Mouse (Mus musculus) heart, embryonic 14.5 days (tissue): ENCODE results near the gene Hmg20b. TPM values are rescaled to one million over a fixed set of nuclear protein-coding genes. Genes with fewer than 3 reads are reported as not detected.

Source experiments
- ATAC-seq: fragments of 200-750 bp; cut with Nextera tagmentation; 2 replicates; pipeline ENCODE4 v1.8.0; 2017; ENCODE audit warnings: low read depth, moderate TSS enrichment; ENCODE audit not compliant: insufficient number of reproducible peaks, insufficient read depth, low FRiP score
- H3K27ac ChIP-seq, 2 experiments: fragments of 200-500 bp in 1 of 2; fragments of 300-500 bp in 1 of 2; sonication (generic) in 1 of 2; replicated peaks in 1 of 2; 2 replicates each; pipeline ENCODE4 v1.5.1; 2012 to 2014; ENCODE audit warnings: low read depth in 2 of 2, low read length in 2 of 2, control low read depth in 1 of 2, mild to moderate bottlenecking in 1 of 2, mixed read lengths in 1 of 2; ENCODE audit not compliant: control insufficient read depth in 1 of 2, insufficient read depth in 1 of 2
- H3K27me3 ChIP-seq: fragments of 300-500 bp; sonication (generic); 2 replicates; pipeline ENCODE4 v1.6.1; 2014; ENCODE audit warnings: mild to moderate bottlenecking, low read length, control low read depth; ENCODE audit not compliant: control insufficient read depth, insufficient read depth
- H3K36me3 ChIP-seq: fragments of 300-500 bp; sonication (generic); 2 replicates; pipeline ENCODE4 v1.6.1; 2014; ENCODE audit warnings: mild to moderate bottlenecking, control low read depth, low read length, mixed read lengths; ENCODE audit not compliant: control insufficient read depth, insufficient read depth
- H3K4me1 ChIP-seq, 2 experiments: fragments of 200-500 bp in 1 of 2; fragments of 300-500 bp in 1 of 2; sonication (generic) in 1 of 2; 2 replicates each; pipeline ENCODE4 v1.6.1; 2012 to 2014; ENCODE audit warnings: low read length in 2 of 2, control low read depth in 1 of 2, mixed read lengths in 1 of 2; ENCODE audit not compliant: control insufficient read depth in 2 of 2, insufficient read depth in 2 of 2
- H3K4me2 ChIP-seq: fragments of 300-500 bp; sonication (generic); 2 replicates; pipeline ENCODE4 v1.6.1; 2014; ENCODE audit warnings: mild to moderate bottlenecking, low read length
- H3K4me3 ChIP-seq, 2 experiments: fragments of 200-500 bp in 1 of 2; fragments of 300-500 bp in 1 of 2; sonication (generic) in 1 of 2; 2 replicates each; pipeline ENCODE4 v1.5.1; 2012 to 2014; ENCODE audit warnings: low read length in 2 of 2, mild to moderate bottlenecking in 2 of 2, control low read depth in 1 of 2, low read depth in 1 of 2, moderate library complexity in 1 of 2; ENCODE audit not compliant: control insufficient read depth in 1 of 2, insufficient read depth in 1 of 2
- H3K9ac ChIP-seq: fragments of 300-500 bp; sonication (generic); 2 replicates; pipeline ENCODE4 v1.6.1; 2014; ENCODE audit warnings: mild to moderate bottlenecking, low read length
- H3K9me3 ChIP-seq: fragments of 300-500 bp; sonication (generic); 2 replicates; pipeline ENCODE4 v1.6.1; 2016; ENCODE audit warnings: low read length, control low read depth; ENCODE audit not compliant: control insufficient read depth
- WGBS: fragments of 180-500 bp; shearing (Covaris S2); extraction: QIAGEN DNeasy Blood & Tissue Kit; methylation state at CpG from one replicate; pipeline ENCODE4 v1.1.7; 2014; 5-methylcytosine and 5-hydroxymethylcytosine counted together
- polyA plus RNA-seq: library from polyadenylated mRNA; unstranded; fragments of >200 nt; fragmentation: Nextera tagmentation; extraction: Ambion mirVana; gene quantifications from 2 replicates; pipeline ENCODE4 v1.2.1, GENCODE M21; 2014

Gene Hmg20b
- polyA plus RNA-seq, 1 experiment from 2014 or later: 97.0 TPM

GRCm38 (mm10) chr10:81336558-81336957 lies 13.7 kb downstream of the Hmg20b start:
- Histone ChIP-seq H3K4me2 (no peak overlapping the region), H3K27ac (peak overlapping the region in 1 of 2 experiments; percentile 50; a peak in 2 of 4 replicates), H3K4me1 (peaks cover 10 to 14% of the 10 kb centered on the region in 2 experiments; a peak in 3 of 4 replicates), H3K27me3 (no peaks in the 10 kb centered on the region; the same call in 1 of the 2 replicates), H3K4me3 (no peak overlapping the region), H3K9me3 (no peaks in the 10 kb centered on the region), H3K36me3 (peaks cover 3% of the 10 kb centered on the region; the same call in 1 of the 2 replicates), H3K9ac (0 out of 2 replicates have a peak overlapping the region, but pooled peaks have one; percentile 41)
- ATAC-seq: no peak
- 87% methylated on average over 4 of the region's 4 CpGs for WGBS

GRCm38 (mm10) chr10:81335393-81336340 lies 14.6 kb downstream of the Hmg20b start:
- Histone ChIP-seq H3K4me2 (no peak overlapping the region), H3K36me3 (peaks cover 3% of the 10 kb centered on the region; the same call in 1 of the 2 replicates), H3K4me1 (peaks cover 14 to 16% of the 10 kb centered on the region in 2 experiments; a peak in 3 of 4 replicates), H3K27ac (peak overlapping the region; percentile 50 to 74), H3K4me3 (no peak overlapping the region), H3K27me3 (no peaks in the 10 kb centered on the region; the same call in 1 of the 2 replicates), H3K9ac (0 out of 2 replicates have a peak overlapping the region, but pooled peaks have one; percentile 41), H3K9me3 (no peaks in the 10 kb centered on the region)
- ATAC-seq: peak; percentile 7; the same call in 1 of the 2 replicates
- 44% methylated on average over 15 of the region's 19 CpGs for WGBS

DNA sequence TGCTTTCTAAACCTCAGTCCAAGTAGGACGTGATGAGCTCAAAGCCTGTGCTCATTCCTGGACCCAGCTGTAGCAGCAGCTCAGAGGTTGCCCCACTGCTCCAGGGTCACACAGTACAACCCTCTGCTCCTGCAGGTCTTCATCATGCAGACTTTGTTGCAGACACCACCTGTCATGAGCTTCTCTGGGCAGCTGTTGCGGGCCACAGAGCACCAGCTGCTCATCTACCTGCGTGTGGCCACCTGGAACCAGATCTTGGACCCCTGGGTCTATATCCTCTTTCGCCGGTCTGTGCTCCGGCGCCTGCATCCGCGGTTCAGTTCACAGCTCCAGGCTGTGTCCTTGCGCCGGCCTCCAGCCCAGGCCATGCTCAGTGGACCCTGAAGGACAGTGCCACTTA lies 16.0 kb downstream of the Hmg20b start:
- Histone ChIP-seq H3K9ac (no peak overlapping the region), H3K4me3 (no peak overlapping the region), H3K4me1 (peaks cover 26 to 28% of the 10 kb centered on the region in 2 experiments), H3K27me3 (no peaks in the 10 kb centered on the region; the same call in 1 of the 2 replicates), H3K9me3 (no peaks in the 10 kb centered on the region), H3K36me3 (peaks cover 3% of the 10 kb centered on the region; the same call in 1 of the 2 replicates), H3K4me2 (no peak overlapping the region), H3K27ac (no peak overlapping the region)
- WGBS: 78% methylated on average over 11 of the region's 11 CpGs
- ATAC-seq: no peak

GRCm38 (mm10) chr10:81332277-81332676 lies 18.0 kb downstream of the Hmg20b start:
- Histone ChIP-seq H3K4me1 (peaks cover 43 to 44% of the 10 kb centered on the region in 2 experiments), H3K4me2 (peak overlapping the region; percentile 35), H3K36me3 (peaks cover 4% of the 10 kb centered on the region), H3K27ac (no peak overlapping the region), H3K27me3 (no peaks in the 10 kb centered on the region), H3K4me3 (no peak overlapping the region), H3K9ac (peak overlapping the region; percentile 26; the same call in 1 of the 2 replicates), H3K9me3 (no peaks in the 10 kb centered on the region)
- 34% methylated on average over 29 of the region's 29 CpGs for WGBS
- no peak for ATAC-seq

DNA sequence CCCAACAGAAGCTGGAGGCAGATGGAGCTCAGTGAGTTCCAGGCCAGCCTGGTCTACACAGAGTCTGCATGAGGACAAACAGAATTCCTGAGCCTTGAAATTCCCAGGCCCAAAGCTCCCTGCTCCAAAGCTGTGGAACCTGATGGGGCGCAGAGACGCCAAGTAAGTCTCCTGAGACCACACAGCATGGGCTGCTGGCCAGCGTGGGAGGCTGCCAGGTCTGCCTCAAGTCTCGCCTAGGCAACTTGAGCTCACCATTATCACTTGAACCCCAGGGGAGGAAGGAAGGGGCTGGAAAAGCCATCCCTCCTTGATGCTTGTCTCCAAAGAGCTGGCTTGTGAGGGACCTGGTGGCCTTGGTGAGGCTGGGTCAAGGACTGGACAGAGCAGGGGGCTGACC lies 20.3 kb downstream of the Hmg20b start:
- Histone ChIP-seq H3K4me3 (peak overlapping the region; percentile 4 to 7; a peak in 2 of 4 replicates), H3K4me1 (peaks cover 37 to 40% of the 10 kb centered on the region in 2 experiments), H3K4me2 (peak overlapping the region; percentile 52), H3K27ac (peak overlapping the region; percentile 93 to 96), H3K9ac (peak overlapping the region; percentile 58; the same call in 1 of the 2 replicates), H3K36me3 (peaks cover 26% of the 10 kb centered on the region), H3K9me3 (no peaks in the 10 kb centered on the region), H3K27me3 (no peaks in the 10 kb centered on the region)
- no peak for ATAC-seq
- WGBS: 36% methylated on average over 4 of the region's 4 CpGs

DNA sequence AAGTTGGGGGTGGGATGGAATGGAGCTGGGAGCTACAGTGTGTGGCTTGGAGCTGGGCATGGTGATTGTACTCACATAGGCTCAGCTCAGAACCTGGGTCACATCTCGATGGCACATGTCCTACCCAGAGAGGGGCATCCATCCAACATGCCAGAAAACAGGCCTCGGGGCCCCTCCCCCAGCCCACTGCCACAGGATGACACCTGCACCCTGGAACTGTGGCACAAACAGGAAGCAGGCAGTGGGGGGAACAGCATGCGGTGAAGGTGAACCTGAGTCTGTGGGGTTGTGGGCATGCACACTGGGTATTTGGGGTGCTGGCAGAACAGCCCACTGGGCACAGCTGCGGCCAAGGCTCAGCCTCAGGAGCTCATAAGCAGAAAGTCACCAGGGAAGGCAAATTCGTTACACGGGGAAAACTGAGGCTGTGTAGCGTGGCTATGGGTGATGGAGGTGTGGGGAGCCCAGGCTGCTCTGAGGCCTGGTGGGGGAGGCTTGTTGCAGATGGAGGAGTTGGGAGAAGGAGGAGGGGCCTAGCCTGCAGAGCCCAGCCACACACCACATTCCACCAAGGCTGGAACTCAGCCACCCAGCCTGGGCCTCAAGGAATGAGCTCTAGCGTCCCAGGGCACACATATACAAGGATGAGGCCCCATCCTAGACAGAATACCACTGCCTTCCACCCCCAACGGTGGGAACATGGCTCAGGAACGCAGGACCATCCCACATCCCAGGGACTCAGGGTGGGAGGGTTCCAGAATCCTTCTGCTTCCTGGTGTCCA lies 20.9 kb downstream of the Hmg20b start:
- H3K9ac ChIP-seq: peak overlapping the region; percentile 58
- peak overlapping the region; percentile 52 for H3K4me2 ChIP-seq
- 40% methylated on average over 10 of the region's 10 CpGs for WGBS
- H3K4me1 ChIP-seq: peaks cover 37 to 40% of the 10 kb centered on the region in 2 experiments
- no peaks in the 10 kb centered on the region for H3K9me3 ChIP-seq
- H3K27ac ChIP-seq: peak overlapping the region; percentile 93 to 96
- peaks cover 33% of the 10 kb centered on the region for H3K36me3 ChIP-seq
- H3K4me3 ChIP-seq: peak overlapping the region; percentile 4 to 7; a peak in 3 of 4 replicates
- no peaks in the 10 kb centered on the region for H3K27me3 ChIP-seq
- ATAC-seq: peak; percentile 69

DNA sequence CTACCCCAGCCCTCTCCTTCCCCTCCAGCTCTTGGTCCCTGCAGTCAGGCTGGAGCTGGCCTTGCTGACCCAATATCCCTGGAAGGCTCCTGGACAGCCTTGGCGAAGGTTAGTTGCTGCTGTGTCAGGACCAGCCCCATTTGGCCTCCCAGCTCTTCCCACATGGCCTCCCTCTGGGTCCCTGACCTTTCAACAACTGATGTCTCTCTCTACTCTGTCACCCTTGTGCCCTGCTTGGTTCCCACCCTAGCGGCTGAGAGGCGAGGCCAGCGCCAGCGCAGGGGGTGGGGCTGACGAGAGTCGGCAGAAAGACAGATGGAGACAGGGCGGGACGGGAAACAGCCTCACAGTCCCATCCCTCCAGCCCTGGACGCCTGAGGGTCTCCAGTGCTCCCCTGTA lies 21.9 kb downstream of the Hmg20b start, which contains the start of gene Tbxa2r:
TSS of gene Tbxa2r (plus strand) at position 346 of the 400 bp plus-strand sequence.
- 1% methylated on average over 10 of the region's 10 CpGs for WGBS
- H3K36me3 ChIP-seq: peaks cover 41% of the 10 kb centered on the region
- peak within 1 kb of the TSS; percentile 93 to 96 for H3K27ac ChIP-seq
- peak within 1 kb of the TSS; percentile 58 for H3K9ac ChIP-seq
- peak within 1 kb of the TSS; percentile 52 for H3K4me2 ChIP-seq
- H3K4me1 ChIP-seq: peaks cover 37 to 40% of the 10 kb centered on the region in 2 experiments
- H3K4me3 ChIP-seq: peak within 1 kb of the TSS; percentile 4 to 7; a peak in 3 of 4 replicates
- H3K9me3 ChIP-seq: no peaks in the 10 kb centered on the region
- H3K27me3 ChIP-seq: no peaks in the 10 kb centered on the region
- peak; percentile 32 for ATAC-seq
